Mouse (Mus musculus): ENCODE measurements around the gene Crabp2. TPM values are rescaled to one million over a fixed set of nuclear protein-coding genes. Genes with fewer than 3 reads are reported as not detected.
A peak's percentile ranks its signal among the peaks of the same experiment; 100 is the strongest.

The Crabp2 gene
- polyA plus RNA-seq, 1 experiment from 2014 or later, result 49.1 TPM

DNA sequence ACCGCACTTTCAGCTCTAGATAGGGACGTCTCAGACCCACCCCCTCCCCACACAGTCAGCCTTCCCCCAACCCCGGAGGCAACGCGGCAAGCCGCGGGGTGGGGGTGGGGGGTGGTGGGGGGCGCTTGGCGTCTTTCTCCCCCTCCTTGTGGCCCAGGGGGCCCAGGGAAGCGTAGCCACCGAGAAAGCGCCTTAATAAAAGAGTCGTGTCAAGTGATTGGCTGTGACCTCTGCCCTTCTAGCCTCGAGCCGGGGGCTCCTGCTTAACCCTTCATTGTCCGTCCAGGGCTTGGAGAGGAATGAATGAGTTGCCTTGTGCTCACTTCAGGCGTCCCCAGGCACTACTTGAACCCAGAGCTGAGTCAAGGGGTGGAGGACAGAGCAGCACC lies 661 bp upstream of the Crabp2 start:
- ATAC-seq, result no peak
- H3K27me3 ChIP-seq (replicated peaks; ENCODE audit: control insufficient read depth, insufficient read depth, low read length), result no peaks in the 10 kb centered on the region; the same call in none of the 2 replicates
- 2% methylated on average over 17 of the region's 17 CpGs for WGBS
- H3K9me3 ChIP-seq (ENCODE audit: control insufficient read depth, low read length), result no peaks in the 10 kb centered on the region
- H3K4me3 ChIP-seq (ENCODE audit: low read length), result peak overlapping the region; percentile 32
- H3K4me1 ChIP-seq (ENCODE audit: control insufficient read depth, insufficient read depth, low read depth, low read length), result peaks cover 39% of the 10 kb centered on the region
- H3K36me3 ChIP-seq (ENCODE audit: control insufficient read depth, insufficient read depth, low read length), result no peaks in the 10 kb centered on the region
- H3K9ac ChIP-seq (ENCODE audit: low read depth, low read length), result peak overlapping the region; percentile 51
- H3K4me2 ChIP-seq (ENCODE audit: low read length), result peak overlapping the region; percentile 80
- no peak overlapping the region for H3K27ac ChIP-seq (ENCODE audit: low read depth, low read length)

DNA sequence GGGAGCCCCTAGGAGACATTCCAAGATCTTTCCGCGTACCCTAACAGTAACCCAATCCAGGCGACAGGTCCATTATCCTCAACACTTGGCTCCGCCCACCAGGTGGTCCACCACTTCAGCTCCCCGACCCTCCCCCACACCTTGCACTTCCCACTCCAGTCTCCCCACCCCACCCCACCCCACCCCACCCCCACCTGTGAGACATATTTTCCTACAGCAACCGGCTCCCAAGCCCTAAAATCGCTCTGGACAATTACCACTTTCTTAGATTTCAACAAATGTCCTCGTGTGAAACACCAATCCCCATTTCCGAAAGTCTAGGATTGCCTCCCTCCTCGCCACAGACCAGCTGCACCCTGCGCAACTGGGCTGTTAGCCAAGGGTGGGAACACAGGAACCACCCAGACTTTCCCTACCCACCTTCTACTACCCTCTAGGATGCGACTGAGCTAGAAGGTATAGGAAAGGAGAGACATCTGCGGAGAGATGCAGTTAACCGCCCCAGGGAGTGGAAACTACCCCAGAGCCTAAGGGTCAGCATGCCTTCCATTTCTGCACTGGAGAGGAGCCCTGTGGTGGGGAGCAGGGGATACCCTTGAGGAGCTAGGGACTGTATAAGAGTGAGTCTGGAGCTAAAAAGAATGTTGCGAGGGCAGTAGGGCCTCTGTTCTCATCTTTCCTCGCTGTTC lies 944 bp downstream of the Crabp2 start:
- H3K36me3 ChIP-seq (ENCODE audit: control insufficient read depth, insufficient read depth, low read length), result no peaks in the 10 kb centered on the region
- no peaks in the 10 kb centered on the region; the same call in none of the 2 replicates for H3K27me3 ChIP-seq (replicated peaks; ENCODE audit: control insufficient read depth, insufficient read depth, low read length)
- H3K4me3 ChIP-seq (ENCODE audit: low read length), result peak overlapping the region; percentile 1
- H3K4me1 ChIP-seq (ENCODE audit: control insufficient read depth, insufficient read depth, low read depth, low read length), result peaks cover 39% of the 10 kb centered on the region
- H3K9ac ChIP-seq (ENCODE audit: low read depth, low read length), result peak overlapping the region; percentile 4
- ATAC-seq, result no peak
- peak overlapping the region; percentile 80 for H3K4me2 ChIP-seq (ENCODE audit: low read length)
- H3K9me3 ChIP-seq (ENCODE audit: control insufficient read depth, low read length), result no peaks in the 10 kb centered on the region
- H3K27ac ChIP-seq (ENCODE audit: low read depth, low read length), result no peak overlapping the region
- WGBS, result 17% methylated on average over 16 of the region's 16 CpGs

DNA sequence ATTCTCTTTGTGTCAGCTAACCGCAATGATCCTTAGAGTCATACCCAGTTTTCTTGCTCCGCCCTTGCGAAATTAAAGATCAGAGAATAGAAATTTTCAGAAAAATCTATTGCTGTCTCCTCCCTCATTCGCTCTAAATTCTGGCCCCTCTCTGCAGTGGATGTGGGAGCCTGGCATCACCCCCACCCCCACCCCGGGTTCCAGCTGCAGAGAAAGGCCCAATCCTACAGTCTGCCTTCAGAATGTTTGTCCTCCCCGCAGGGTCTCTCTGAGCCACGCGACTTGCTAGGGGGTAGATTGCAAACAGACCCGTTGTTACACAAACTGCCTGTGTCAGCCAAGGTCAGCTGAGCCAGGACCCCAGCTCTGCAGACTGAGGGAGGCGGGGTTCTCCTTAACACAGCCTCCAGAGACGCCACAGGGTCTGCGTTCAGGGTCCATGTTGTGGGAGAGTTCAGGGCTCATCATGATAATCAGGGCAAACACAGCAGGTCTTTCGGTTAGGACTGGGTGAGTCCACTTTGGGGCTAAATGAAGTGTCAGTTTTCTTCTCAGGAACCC lies 1.6 kb downstream of the Crabp2 start:
- no peaks in the 10 kb centered on the region; the same call in none of the 2 replicates for H3K27me3 ChIP-seq (replicated peaks; ENCODE audit: control insufficient read depth, insufficient read depth, low read length)
- no peak overlapping the region; the same call in 1 of the 2 replicates for H3K9ac ChIP-seq (ENCODE audit: low read depth, low read length)
- no peak overlapping the region; the same call in 1 of the 2 replicates for H3K4me3 ChIP-seq (ENCODE audit: low read length)
- ATAC-seq, result no peak
- no peak overlapping the region for H3K27ac ChIP-seq (ENCODE audit: low read depth, low read length)
- H3K4me2 ChIP-seq (ENCODE audit: low read length), result peak overlapping the region; percentile 21
- H3K9me3 ChIP-seq (ENCODE audit: control insufficient read depth, low read length), result no peaks in the 10 kb centered on the region
- H3K36me3 ChIP-seq (ENCODE audit: control insufficient read depth, insufficient read depth, low read length), result no peaks in the 10 kb centered on the region
- H3K4me1 ChIP-seq (ENCODE audit: control insufficient read depth, insufficient read depth, low read depth, low read length), result peaks cover 37% of the 10 kb centered on the region
- 13% methylated on average over 13 of the region's 13 CpGs for WGBS

DNA sequence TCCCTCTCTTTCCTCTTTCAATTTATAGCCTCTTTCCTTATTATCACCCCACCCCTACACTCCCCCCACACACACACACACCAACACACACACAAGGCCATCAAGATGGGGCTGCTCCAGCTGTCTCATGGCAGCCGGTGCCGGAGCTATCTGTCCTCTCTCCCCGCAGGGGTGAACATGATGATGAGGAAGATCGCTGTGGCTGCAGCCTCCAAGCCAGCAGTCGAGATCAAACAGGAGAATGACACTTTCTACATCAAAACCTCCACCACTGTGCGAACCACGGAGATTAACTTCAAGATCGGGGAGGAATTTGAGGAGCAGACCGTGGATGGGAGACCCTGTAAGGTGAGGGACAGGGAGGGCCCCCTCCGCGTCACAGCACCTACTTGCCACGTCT lies 3.5 kb downstream of the Crabp2 start:
- 18% methylated on average over 12 of the region's 12 CpGs for WGBS
- H3K9ac ChIP-seq (ENCODE audit: low read depth, low read length), result no peak overlapping the region
- ATAC-seq, result no peak
- H3K4me2 ChIP-seq (ENCODE audit: low read length), result peak overlapping the region; percentile 38
- no peak overlapping the region for H3K27ac ChIP-seq (ENCODE audit: low read depth, low read length)
- no peaks in the 10 kb centered on the region for H3K9me3 ChIP-seq (ENCODE audit: control insufficient read depth, low read length)
- peak overlapping the region; percentile 5; the same call in 1 of the 2 replicates for H3K4me3 ChIP-seq (ENCODE audit: low read length)
- H3K4me1 ChIP-seq (ENCODE audit: control insufficient read depth, insufficient read depth, low read depth, low read length), result peaks cover 33% of the 10 kb centered on the region
- no peaks in the 10 kb centered on the region for H3K36me3 ChIP-seq (ENCODE audit: control insufficient read depth, insufficient read depth, low read length)
- H3K27me3 ChIP-seq (replicated peaks; ENCODE audit: control insufficient read depth, insufficient read depth, low read length), result no peaks in the 10 kb centered on the region; the same call in none of the 2 replicates

DNA sequence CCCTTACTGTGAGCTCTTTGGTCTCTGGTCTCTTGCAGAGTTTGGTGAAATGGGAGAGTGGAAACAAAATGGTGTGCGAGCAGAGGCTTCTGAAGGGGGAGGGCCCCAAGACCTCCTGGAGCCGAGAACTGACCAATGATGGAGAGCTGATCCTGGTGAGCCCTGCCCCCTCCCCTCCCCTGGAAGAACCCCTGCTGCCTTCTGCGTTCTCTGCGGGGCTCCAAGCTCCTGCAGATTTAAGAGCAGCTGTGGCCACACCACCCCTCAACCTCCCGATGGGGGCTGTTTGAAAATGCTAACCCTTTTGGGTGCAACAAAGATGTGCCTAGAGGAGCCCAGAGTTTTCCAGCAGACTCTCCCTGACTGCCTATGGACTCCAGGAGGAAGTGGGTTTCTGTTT lies 4.0 kb downstream of the Crabp2 start:
- H3K4me1 ChIP-seq (ENCODE audit: control insufficient read depth, insufficient read depth, low read depth, low read length), result peaks cover 28% of the 10 kb centered on the region

DNA sequence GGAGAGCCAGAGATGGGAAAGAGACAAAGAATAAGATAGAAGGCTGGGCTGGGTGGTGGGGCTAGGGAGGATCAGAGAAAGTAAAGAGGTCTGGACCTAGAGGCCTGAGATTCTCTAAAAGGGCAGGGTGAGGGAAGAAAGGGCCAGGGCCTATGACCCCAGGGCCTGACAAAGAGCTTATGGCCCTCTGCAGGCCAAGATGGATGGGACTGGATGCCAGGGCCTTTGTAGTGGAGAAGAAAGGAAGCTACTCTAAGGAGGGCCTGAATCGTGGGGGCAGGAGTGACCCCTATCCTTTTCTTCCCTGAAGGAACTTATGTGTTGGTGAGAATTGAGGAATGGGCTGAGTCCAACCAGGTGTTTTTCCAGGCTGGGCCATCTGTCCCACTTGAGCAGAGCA lies 9.6 kb downstream of the Crabp2 start:
- H3K4me3 ChIP-seq (ENCODE audit: low read length), result no peak overlapping the region
- no peaks in the 10 kb centered on the region for H3K27me3 ChIP-seq (replicated peaks; ENCODE audit: control insufficient read depth, insufficient read depth, low read length)
- ATAC-seq, result no peak
- no peak overlapping the region for H3K27ac ChIP-seq (ENCODE audit: low read depth, low read length)
- H3K9ac ChIP-seq (ENCODE audit: low read depth, low read length), result no peak overlapping the region
- 8% methylated on average over 1 of the region's 1 CpGs for WGBS
- no peaks in the 10 kb centered on the region for H3K36me3 ChIP-seq (ENCODE audit: control insufficient read depth, insufficient read depth, low read length)
- no peaks in the 10 kb centered on the region for H3K9me3 ChIP-seq (ENCODE audit: control insufficient read depth, low read length)
- no peak overlapping the region for H3K4me2 ChIP-seq (ENCODE audit: low read length)
- H3K4me1 ChIP-seq (ENCODE audit: control insufficient read depth, insufficient read depth, low read depth, low read length), result no peaks in the 10 kb centered on the region; the same call in 1 of the 2 replicates

More for the DNA sequence above, 4.0 kb downstream of the Crabp2 start:
- H3K4me3 ChIP-seq (ENCODE audit: low read length), result peak overlapping the region; percentile 5; the same call in 1 of the 2 replicates
- ATAC-seq, result peak; percentile 72
- no peak overlapping the region for H3K27ac ChIP-seq (ENCODE audit: low read depth, low read length)
- no peaks in the 10 kb centered on the region for H3K36me3 ChIP-seq (ENCODE audit: control insufficient read depth, insufficient read depth, low read length)
- H3K4me2 ChIP-seq (ENCODE audit: low read length), result peak overlapping the region; percentile 38
- H3K9me3 ChIP-seq (ENCODE audit: control insufficient read depth, low read length), result no peaks in the 10 kb centered on the region
- H3K27me3 ChIP-seq (replicated peaks; ENCODE audit: control insufficient read depth, insufficient read depth, low read length), result no peaks in the 10 kb centered on the region; the same call in none of the 2 replicates
- 7% methylated on average over 5 of the region's 5 CpGs for WGBS
- no peak overlapping the region for H3K9ac ChIP-seq (ENCODE audit: low read depth, low read length)

DNA sequence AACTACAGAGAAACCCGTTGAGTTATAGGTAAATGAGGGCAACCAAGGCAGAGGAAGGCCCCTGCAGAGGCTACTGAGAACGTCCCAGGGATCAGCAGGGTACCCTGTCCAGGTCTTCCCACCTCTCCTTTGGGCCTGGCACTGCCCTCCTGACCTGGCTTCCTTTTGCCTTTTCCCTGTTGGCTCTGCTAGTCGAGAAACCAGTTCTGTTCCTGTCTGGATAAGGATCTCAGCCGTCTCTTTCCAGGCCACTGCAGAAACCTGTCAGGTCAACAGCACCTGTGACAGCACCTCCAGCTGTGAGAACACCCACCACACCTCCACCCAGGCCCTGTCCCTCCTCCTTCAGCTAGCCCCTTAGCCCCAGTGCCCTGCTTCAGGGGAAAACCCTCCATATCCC lies 10.0 kb downstream of the Crabp2 start:
- 23% methylated on average over 3 of the region's 4 CpGs for WGBS
- Histone ChIP-seq H3K4me2 (ENCODE audit: low read length) (no peak overlapping the region), H3K9ac (ENCODE audit: low read depth, low read length) (no peak overlapping the region)

DNA sequence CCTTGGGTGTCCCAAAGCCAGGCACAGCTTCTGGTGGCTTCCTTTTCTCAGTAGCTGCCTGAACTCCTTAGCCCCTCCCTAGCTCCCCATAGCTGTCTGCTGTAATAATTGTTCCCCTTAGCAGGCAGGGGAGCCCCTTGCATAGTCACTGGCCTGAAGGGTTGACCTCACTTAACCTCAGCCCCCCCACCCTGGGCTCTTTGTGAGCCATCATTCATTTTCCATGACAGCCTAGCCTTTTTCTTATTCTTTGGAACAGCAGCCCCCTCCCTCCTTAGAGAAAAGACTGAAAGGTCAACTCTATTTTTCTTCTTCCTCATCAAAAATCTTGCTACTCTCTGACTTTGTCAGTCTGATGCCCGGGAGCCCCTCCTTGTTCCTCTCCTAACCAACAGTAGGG lies 10.5 kb downstream of the Crabp2 start:
- ATAC-seq, result no peak
- Histone ChIP-seq H3K4me1 (ENCODE audit: control insufficient read depth, insufficient read depth, low read depth, low read length) (no peaks in the 10 kb centered on the region; the same call in 1 of the 2 replicates), H3K27ac (ENCODE audit: low read depth, low read length) (no peak overlapping the region), H3K36me3 (ENCODE audit: control insufficient read depth, insufficient read depth, low read length) (no peaks in the 10 kb centered on the region), H3K4me3 (ENCODE audit: low read length) (no peak overlapping the region), H3K27me3 (replicated peaks; ENCODE audit: control insufficient read depth, insufficient read depth, low read length) (no peaks in the 10 kb centered on the region), H3K9me3 (ENCODE audit: control insufficient read depth, low read length) (no peaks in the 10 kb centered on the region), H3K4me2 (ENCODE audit: low read length) (no peak overlapping the region), H3K9ac (ENCODE audit: low read depth, low read length) (no peak overlapping the region)
- 21% methylated on average over 1 of the region's 1 CpGs for WGBS

More for the DNA sequence above, 10.0 kb downstream of the Crabp2 start:
- H3K4me3 ChIP-seq (ENCODE audit: low read length), result no peak overlapping the region
- no peaks in the 10 kb centered on the region for H3K9me3 ChIP-seq (ENCODE audit: control insufficient read depth, low read length)
- no peak overlapping the region for H3K27ac ChIP-seq (ENCODE audit: low read depth, low read length)
- no peaks in the 10 kb centered on the region; the same call in 1 of the 2 replicates for H3K4me1 ChIP-seq (ENCODE audit: control insufficient read depth, insufficient read depth, low read depth, low read length)
- H3K36me3 ChIP-seq (ENCODE audit: control insufficient read depth, insufficient read depth, low read length), result no peaks in the 10 kb centered on the region
- H3K27me3 ChIP-seq (replicated peaks; ENCODE audit: control insufficient read depth, insufficient read depth, low read length), result no peaks in the 10 kb centered on the region
- ATAC-seq, result no peak

DNA sequence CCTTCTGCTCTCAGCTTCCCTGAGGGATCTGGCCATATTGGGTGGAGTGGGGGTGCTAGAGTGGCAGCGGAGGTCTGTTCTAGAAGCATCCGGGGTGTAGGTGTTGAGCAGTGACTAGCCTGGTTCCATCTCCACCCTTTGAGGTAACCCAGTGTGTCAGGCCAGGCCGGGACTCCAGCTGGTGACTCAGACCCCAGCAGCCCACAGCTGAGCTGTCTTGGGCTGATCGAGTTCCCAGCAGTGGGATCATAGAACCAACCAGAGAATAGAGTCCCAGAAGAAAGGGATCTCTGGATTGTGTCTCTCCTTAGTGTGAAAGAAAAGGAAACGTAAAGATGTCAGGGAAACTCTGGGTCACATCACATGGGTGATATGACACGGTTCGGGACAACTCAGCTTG lies 10.9 kb downstream of the Crabp2 start:
- no peak for ATAC-seq
- H3K9me3 ChIP-seq (ENCODE audit: control insufficient read depth, low read length), result no peaks in the 10 kb centered on the region
- 43% methylated on average over 7 of the region's 7 CpGs for WGBS
- H3K27me3 ChIP-seq (replicated peaks; ENCODE audit: control insufficient read depth, insufficient read depth, low read length), result no peaks in the 10 kb centered on the region
- H3K36me3 ChIP-seq (ENCODE audit: control insufficient read depth, insufficient read depth, low read length), result no peaks in the 10 kb centered on the region
- no peaks in the 10 kb centered on the region; the same call in 1 of the 2 replicates for H3K4me1 ChIP-seq (ENCODE audit: control insufficient read depth, insufficient read depth, low read depth, low read length)
- no peak overlapping the region for H3K4me3 ChIP-seq (ENCODE audit: low read length)
- H3K27ac ChIP-seq (ENCODE audit: low read depth, low read length), result no peak overlapping the region
- no peak overlapping the region for H3K9ac ChIP-seq (ENCODE audit: low read depth, low read length)
- H3K4me2 ChIP-seq (ENCODE audit: low read length), result no peak overlapping the region
